Comparison of ENCODE assay signal across 7 mouse cellular contexts in the genomic region with DNA sequence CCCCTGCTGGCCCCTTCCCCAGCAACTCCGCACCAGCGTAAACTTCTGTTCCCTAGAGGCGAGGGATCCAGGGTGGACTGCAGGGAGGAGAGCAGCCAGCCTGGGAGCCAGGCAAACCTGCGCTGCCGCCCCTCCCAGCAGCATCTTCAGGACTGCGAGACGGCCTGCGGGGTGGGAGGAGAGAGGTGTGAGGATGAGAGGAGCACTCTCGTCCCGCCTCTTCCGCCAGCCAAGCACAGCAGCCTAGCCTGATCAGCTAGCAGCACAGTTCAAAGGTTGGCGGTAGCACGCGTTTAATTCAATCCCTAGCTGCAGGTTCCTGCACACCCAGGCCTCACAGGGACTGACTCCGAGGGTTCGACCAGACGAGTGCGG. TPM values are rescaled to one million over a fixed set of nuclear protein-coding genes. Genes with fewer than 3 reads are reported as not detected.
DNase-seq lines count a peak whose midpoint lies in the region; ATAC-seq and TF ChIP-seq lines count a peak whose summit lies in the region.

No protein-coding gene starts in this region.

- peak overlapping the region; percentile 82 to 89 for H3K4me3 ChIP-seq in ES-E14 (ENCODE audit: insufficient read depth in 1 of 2, low read depth in 1 of 2, low read length in 2 of 2, poor library complexity in 1 of 2, severe bottlenecking in 1 of 2)
- H3K4me3 ChIP-seq in cortical plate, adult 2 months (ENCODE audit: insufficient read depth, low read length): peak overlapping the region; percentile 71
- peak overlapping the region; percentile 76 to 81 for H3K4me3 ChIP-seq in heart, embryonic 14.5 days (ENCODE audit: control insufficient read depth in 1 of 2, insufficient read depth in 1 of 2, low read depth in 1 of 2, low read length in 2 of 2)
- peak overlapping the region; percentile 40 for H3K4me3 ChIP-seq in macrophage (ENCODE audit: inconsistent target)

- TF ChIP-seq CTCF in cortical plate, adult 2 months (IDR thresholded peaks at IDR 0.05; ENCODE audit: extremely low read depth, insufficient read depth, low read length): no peak

- H3K36me3 ChIP-seq in ES-E14 (ENCODE audit: control insufficient read depth, insufficient read depth, low read length, poor library complexity, severe bottlenecking) (peaks cover 22% of the 10 kb centered on the region), macrophage (ENCODE audit: inconsistent target) (peaks cover 35% of the 10 kb centered on the region)
- peaks cover 38% of the 10 kb centered on the region for H3K36me3 ChIP-seq in heart, embryonic 14.5 days (ENCODE audit: control insufficient read depth, insufficient read depth, low read length)

- H3K27ac ChIP-seq in ES-E14 (ENCODE audit: insufficient read depth, low read depth, low read length, poor library complexity, severe bottlenecking) (peak overlapping the region; percentile 71), macrophage (peak overlapping the region; percentile 59)
- no peak overlapping the region for H3K27ac ChIP-seq in cortical plate, adult 2 months (ENCODE audit: insufficient read depth, low read length)
- peak overlapping the region; percentile 63 to 89 for H3K27ac ChIP-seq in heart, embryonic 14.5 days (replicated peaks in 1 of 2; ENCODE audit: control insufficient read depth in 1 of 2, insufficient read depth in 1 of 2, low read depth in 2 of 2, low read length in 2 of 2)

- peak; percentile 41 for ATAC-seq in heart, embryonic 14.5 days (ENCODE audit: insufficient number of reproducible peaks, insufficient read depth, low FRiP score, low read depth)

- H3K4me1 ChIP-seq in ES-E14 (ENCODE audit: control insufficient read depth in 2 of 2, insufficient read depth in 2 of 2, low read length in 2 of 2, poor library complexity in 1 of 2): peaks cover 0 to 4% of the 10 kb centered on the region in 2 experiments; a peak in 1 of 4 replicates
- H3K4me1 ChIP-seq in cortical plate, adult 2 months (ENCODE audit: control insufficient read depth, insufficient read depth, low read length): no peaks in the 10 kb centered on the region; the same call in 1 of the 2 replicates
- H3K4me1 ChIP-seq in heart, embryonic 14.5 days (ENCODE audit: control insufficient read depth in 2 of 2, insufficient read depth in 2 of 2, low read length in 2 of 2): peaks cover 14 to 20% of the 10 kb centered on the region in 2 experiments

- H3K4me2 ChIP-seq in heart, embryonic 14.5 days (ENCODE audit: low read length): peak overlapping the region; percentile 97

- TF ChIP-seq POLR2A in cortical plate, adult 2 months (IDR thresholded peaks at IDR 0.05; ENCODE audit: extremely low read depth, insufficient read depth, low read length): peak; percentile 57; the same call in 1 of the 2 replicates

- no peaks in the 10 kb centered on the region for H3K79me2 ChIP-seq in macrophage (ENCODE audit: inconsistent target)

- H3K9me3 ChIP-seq in ES-E14 (ENCODE audit: control insufficient read depth, insufficient read depth, low read depth, low read length): no peaks in the 10 kb centered on the region
- H3K9me3 ChIP-seq in heart, embryonic 14.5 days (ENCODE audit: control insufficient read depth, low read length): no peaks in the 10 kb centered on the region

- DNase-seq in CD4-positive helper T cell, adult 2 months (ENCODE audit: low read depth, low spot score): peak; percentile 93
- DNase-seq in ES-E14 (ENCODE audit: low read depth, low spot score): peak; percentile 73
- peak; percentile 79 to 89 for DNase-seq in kidney, postnatal 4 days
- DNase-seq in retina, postnatal 7 days (ENCODE audit: low read depth, low spot score): peak; percentile 46

- WGBS in heart, embryonic 14.5 days: under 1% methylated on average over 18 of the region's 18 CpGs
- WGBS in macrophage (ENCODE audit: missing documents): under 1% methylated on average over 18 of the region's 18 CpGs

- no peaks in the 10 kb centered on the region for H3K27me3 ChIP-seq in heart, embryonic 14.5 days (ENCODE audit: control insufficient read depth, insufficient read depth, low read length)

- H3K9ac ChIP-seq in ES-E14 (ENCODE audit: insufficient read depth, low read depth, low read length, poor library complexity, severe bottlenecking): peak overlapping the region; percentile 76
- H3K9ac ChIP-seq in heart, embryonic 14.5 days (ENCODE audit: low read length): peak overlapping the region; percentile 85

- in situ Hi-C loops in ES-E14 (cut with MboI; ENCODE audit: low sequenced_read_pairs in 2 of 2, unreplicated experiment in 2 of 2): loop anchor here in 1 of 2 experiments (25.0 kb wide), 1 partner anchor 311 kb away; a partner anchor contains a TSS

TF ChIP-seq in ES-E14, 5 proteins besides CTCF, POLR2A, EP300 and RAD21:
- TF ChIP-seq MAFK (IDR thresholded peaks at IDR 0.05; ENCODE audit: insufficient read depth, low read depth, low read length) (no peak), HCFC1 (IDR thresholded peaks at IDR 0.05; ENCODE audit: borderline replicate concordance, insufficient read depth, low read length) (0 out of 2 replicates have a peak, but pooled peaks have one; percentile 12), CHD2 (IDR thresholded peaks at IDR 0.05; ENCODE audit: low read depth, low read length) (no peak), ZC3H11A (IDR thresholded peaks at IDR 0.05; ENCODE audit: borderline replicate concordance, low read depth, low read length) (no peak)

RNA-seq across cellular contexts. Expression of a gene that starts 0.3 kb away (rescaled TPM):
- total RNA-seq in ES-E14 (2012; rRNA removed): 2.1 TPM in 2 replicates
- polyA plus RNA-seq in cortical plate, adult 2 months (2012; rRNA removed): 49.8 and 53.2 TPM in 2 replicates
- 9.9 and 11.7 TPM in 2 replicates for polyA plus RNA-seq in heart, embryonic 14.5 days (2014; fragmentation: Nextera tagmentation; extraction: Ambion mirVana)
- total RNA-seq in macrophage (2018; cell fraction: chromatin; rRNA removed): 10 to 100 TPM; 11.6 to 72.8 (median 39.4) TPM
- 10 to 100 TPM in 4 of 26 experiments, 1 to 10 TPM in 22; 5.9 to 11.6 (median 8.4) TPM for total RNA-seq in macrophage (2018; cell fraction: cytosol; rRNA removed)
- 10 to 100 TPM; 10.3 to 35.9 (median 25.5) TPM for total RNA-seq in macrophage (2018; cell fraction: nucleus; rRNA removed)
- polyA plus RNA-seq in macrophage (2018): 1.9 to 10.1 TPM (median 7.4 TPM) in 3 replicates

RNA-seq across cellular contexts. Expression of a gene that starts 12.8 kb away (rescaled TPM):
- 53.9 and 70.3 TPM in 2 replicates for total RNA-seq in ES-E14 (2012; rRNA removed)
- polyA plus RNA-seq in cortical plate, adult 2 months (2012; rRNA removed): 68.9 and 79.1 TPM in 2 replicates
- polyA plus RNA-seq in heart, embryonic 14.5 days (2014; fragmentation: Nextera tagmentation; extraction: Ambion mirVana): 10.6 and 11.2 TPM in 2 replicates
- total RNA-seq in macrophage (2018; cell fraction: chromatin; rRNA removed): 100 to 1,000 TPM; 304 to 896 (median 675) TPM
- total RNA-seq in macrophage (2018; cell fraction: cytosol; rRNA removed): 10 to 100 TPM; 52.8 to 97.2 (median 73.4) TPM
- 100 to 1,000 TPM; 161 to 339 (median 237) TPM for total RNA-seq in macrophage (2018; cell fraction: nucleus; rRNA removed)
- polyA plus RNA-seq in macrophage (2018): 99.0 to 183 TPM (median 120 TPM) in 3 replicates

RNA-seq across cellular contexts. Expression of a gene that starts 14.4 kb away (rescaled TPM):
- not detected in 2 replicates for total RNA-seq in ES-E14 (2012; rRNA removed)
- polyA plus RNA-seq in cortical plate, adult 2 months (2012; rRNA removed): 1.5 and 2.0 TPM in 2 replicates
- polyA plus RNA-seq in heart, embryonic 14.5 days (2014; fragmentation: Nextera tagmentation; extraction: Ambion mirVana): 3.3 and 3.7 TPM in 2 replicates
- total RNA-seq in macrophage (2018; cell fraction: chromatin; rRNA removed): 100 to 1,000 TPM in 11 of 26 experiments, 10 to 100 TPM in 15; 18.9 to 297 (median 75.1) TPM
- 100 to 1,000 TPM; 105 to 683 (median 289) TPM for total RNA-seq in macrophage (2018; cell fraction: cytosol; rRNA removed)
- total RNA-seq in macrophage (2018; cell fraction: nucleus; rRNA removed): 100 to 1,000 TPM; 102 to 954 (median 358) TPM
- polyA plus RNA-seq in macrophage (2018): 254 to 928 TPM (median 285 TPM) in 3 replicates

RNA-seq across cellular contexts. Expression of a gene that starts 29.8 kb away (rescaled TPM):
- 0.05 and 0.13 TPM in 2 replicates for total RNA-seq in ES-E14 (2012; rRNA removed)
- polyA plus RNA-seq in cortical plate, adult 2 months (2012; rRNA removed): 0.48 and 0.57 TPM in 2 replicates
- polyA plus RNA-seq in heart, embryonic 14.5 days (2014; fragmentation: Nextera tagmentation; extraction: Ambion mirVana): 0.80 and 0.94 TPM in 2 replicates
- 1 to 10 TPM; 1.3 to 9.4 (median 4.6) TPM for total RNA-seq in macrophage (2018; cell fraction: chromatin; rRNA removed)
- 1 to 10 TPM; 2.3 to 7.1 (median 4.2) TPM for total RNA-seq in macrophage (2018; cell fraction: cytosol; rRNA removed)
- 10 to 100 TPM in 8 of 26 experiments, 1 to 10 TPM in 18; 4.5 to 18.7 (median 8.2) TPM for total RNA-seq in macrophage (2018; cell fraction: nucleus; rRNA removed)
- polyA plus RNA-seq in macrophage (2018): 5.3 to 5.8 TPM (median 5.7 TPM) in 3 replicates

RNA-seq across cellular contexts. Expression of a gene that starts 34.4 kb away (rescaled TPM):
- 21.9 and 34.9 TPM in 2 replicates for total RNA-seq in ES-E14 (2012; rRNA removed)
- polyA plus RNA-seq in cortical plate, adult 2 months (2012; rRNA removed): 8.1 and 11.2 TPM in 2 replicates
- 3.8 and 5.2 TPM in 2 replicates for polyA plus RNA-seq in heart, embryonic 14.5 days (2014; fragmentation: Nextera tagmentation; extraction: Ambion mirVana)
- total RNA-seq in macrophage (2018; cell fraction: chromatin; rRNA removed): 10 to 100 TPM in 18 of 26 experiments, 1 to 10 TPM in 8; 2.3 to 27.4 (median 15.9) TPM
- total RNA-seq in macrophage (2018; cell fraction: cytosol; rRNA removed): 10 to 100 TPM in 23 of 26 experiments, 1 to 10 TPM in 3; 6.6 to 26.3 (median 16.8) TPM
- 10 to 100 TPM; 11.1 to 31.5 (median 20.5) TPM for total RNA-seq in macrophage (2018; cell fraction: nucleus; rRNA removed)
- 5.0 to 24.1 TPM (median 6.4 TPM) in 3 replicates for polyA plus RNA-seq in macrophage (2018)

Comparison
In these comparisons a context has a peak if more than half of its experiments do, and no peak if none do; other contexts are left out.
1. RNA of a gene that starts 14.4 kb away (polyA plus RNA-seq): 254 to 928 TPM in macrophage; 3.3 to 3.7 TPM in heart, embryonic 14.5 days and 1.5 to 2.0 TPM in cortical plate, adult 2 months; every median in the first group is over 10 times any median in the second.
2. Peak in every context shown above with its lines, with median percentiles within 50 percentile points of each other: DNase-seq and H3K4me3 ChIP-seq.